Mouse (Mus musculus) hematopoietic stem cell, adult 5-6 weeks (primary cell): ENCODE results near the gene Txn2. TPM values are rescaled to one million over a fixed set of nuclear protein-coding genes. Genes with fewer than 3 reads are reported as not detected.
A peak's percentile ranks its signal among the peaks of the same experiment; 100 is the strongest.

ENCODE experiments used
- ATAC-seq, 2 experiments: fragments of 125-278 bp in 1 of 2; replicated peaks in 1 of 2; 2 replicates each; pipeline ENCODE4 v1.8.0; 2016 to 2017; ENCODE audit warnings: inconsistent platforms in 2 of 2, mild to moderate bottlenecking in 2 of 2, moderate number of reproducible peaks in 2 of 2, low read depth in 1 of 2, moderate TSS enrichment in 1 of 2; ENCODE audit not compliant: low FRiP score in 2 of 2, poor library complexity in 2 of 2, severe bottlenecking in 2 of 2, insufficient read depth in 1 of 2, low TSS enrichment in 1 of 2
- total RNA-seq: library from RNA; stranded (forward); fragments of 172-1452, 232-1000 nt; gene quantifications from 2 replicates; pipeline ENCODE4 v1.2.3, GENCODE M21; 2017

Txn2 gene
- total RNA-seq, 1 experiment from 2014 or later = 54.5 TPM

DNA sequence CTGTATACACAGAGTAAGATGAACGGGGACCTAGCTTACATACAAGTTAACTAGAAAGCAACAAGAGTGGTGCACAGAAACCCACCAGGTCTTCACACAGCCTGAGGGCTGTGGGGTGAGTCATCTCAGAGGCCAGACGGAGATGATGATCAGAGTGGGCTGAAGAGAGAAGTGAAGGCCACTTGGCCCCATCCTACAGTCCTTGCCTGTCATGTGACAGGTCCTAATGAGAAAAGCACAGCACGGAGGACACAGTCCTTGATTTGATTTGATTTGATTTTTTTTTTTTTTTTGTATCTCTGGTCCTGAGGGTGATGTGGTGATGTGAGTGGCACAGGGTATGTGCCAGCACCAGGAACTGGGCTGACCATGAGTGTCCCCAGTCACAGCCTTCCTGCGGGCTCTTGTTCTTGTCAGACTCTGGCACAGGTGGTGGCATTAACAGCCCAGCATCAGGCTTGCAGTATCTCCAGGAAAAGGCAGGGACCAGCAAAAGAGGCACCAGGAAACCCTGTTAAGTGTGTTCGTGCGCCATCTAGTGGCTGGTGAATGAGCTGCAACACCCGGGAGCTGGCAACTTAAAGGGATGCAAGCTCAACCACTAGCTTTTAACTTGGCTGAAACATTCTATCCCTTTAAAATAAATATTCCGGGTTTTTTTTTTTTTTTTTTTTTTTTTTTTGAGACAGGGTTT is 11.8 kb downstream of the Txn2 start:
- ATAC-seq = peak; percentile 61 to 73; a peak in 2 of 4 replicates

DNA sequence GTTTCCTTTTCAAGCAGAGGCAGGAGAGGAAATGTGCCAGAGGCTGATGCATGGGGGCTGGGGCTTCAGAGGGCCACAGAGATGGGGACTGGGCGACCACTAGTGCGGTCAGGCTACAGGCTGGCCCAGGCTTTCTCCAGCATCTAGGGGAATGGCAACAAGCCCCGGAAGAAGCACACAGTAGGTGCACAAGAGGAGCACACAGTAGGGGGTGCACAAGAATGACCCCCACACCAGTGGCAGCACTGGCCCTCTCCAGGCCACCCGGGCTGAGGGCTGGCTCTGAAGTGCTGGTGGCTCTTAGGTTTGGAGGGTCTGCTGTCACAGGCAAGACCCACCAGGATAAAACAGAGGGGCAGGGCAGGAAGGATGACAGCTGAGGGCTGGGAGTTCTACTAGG is 13.5 kb downstream of the Txn2 start:
- no peak for ATAC-seq

DNA sequence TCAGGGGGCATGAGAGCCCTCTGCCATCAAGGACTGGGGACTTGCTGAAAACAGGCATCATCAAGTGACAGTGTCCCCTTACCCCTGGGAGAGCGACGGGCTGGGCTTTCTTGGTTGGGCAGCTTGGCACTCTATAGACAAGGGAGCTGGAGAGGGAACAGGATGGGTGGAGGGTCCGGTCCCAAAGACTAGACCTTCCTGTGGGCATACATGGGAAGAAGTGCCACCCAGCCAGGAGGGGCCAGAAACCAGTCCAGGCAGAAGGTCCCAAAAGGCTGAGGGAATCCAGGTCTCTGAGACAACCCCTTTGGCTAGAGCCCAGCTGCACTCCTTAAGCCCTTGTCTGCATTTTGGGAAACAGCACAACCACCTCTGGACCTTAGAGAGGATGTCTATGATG is 14.3 kb downstream of the Txn2 start:
- ATAC-seq = no peak

DNA sequence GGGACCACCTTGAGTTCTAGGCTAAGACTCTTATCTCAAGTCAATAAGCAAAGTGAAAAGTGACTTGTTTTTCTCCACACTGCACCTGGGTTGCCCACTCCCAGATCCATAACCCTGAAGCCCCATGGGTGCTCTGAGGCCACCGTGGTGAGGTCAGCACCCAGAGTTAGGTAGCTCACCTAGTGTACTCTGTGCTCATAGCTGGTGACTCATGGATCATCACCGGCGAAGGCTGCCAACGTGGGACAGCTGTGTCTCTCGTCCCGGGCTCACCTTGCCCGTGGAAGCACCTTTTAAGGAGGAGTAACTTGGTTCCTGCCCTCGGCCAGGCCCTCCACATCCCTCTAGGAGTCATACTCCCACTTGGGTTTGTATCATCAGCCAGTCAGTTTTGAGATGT is 15.8 kb downstream of the Txn2 start:
- no peak for ATAC-seq

DNA sequence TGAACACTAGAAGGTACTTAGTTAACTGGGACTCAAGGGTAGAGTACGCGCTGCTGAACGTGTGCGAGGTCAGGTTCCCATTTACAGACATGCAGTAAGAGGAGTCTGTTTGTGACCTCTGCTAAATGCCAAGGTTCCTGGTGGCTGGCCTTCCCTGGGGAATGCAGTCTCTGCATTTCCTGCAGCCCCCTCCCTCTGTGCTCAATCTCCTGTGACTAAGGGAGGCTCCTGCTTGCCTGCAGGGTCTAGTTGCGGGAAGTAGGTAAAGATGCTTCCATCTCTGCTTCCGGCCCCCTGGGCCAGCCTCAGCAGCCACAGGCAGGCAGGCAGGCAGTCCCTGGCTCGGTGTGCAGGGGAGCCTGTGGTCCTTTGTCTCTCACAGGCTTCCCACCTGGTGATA is 16.2 kb downstream of the Txn2 start:
- no peak for ATAC-seq

DNA sequence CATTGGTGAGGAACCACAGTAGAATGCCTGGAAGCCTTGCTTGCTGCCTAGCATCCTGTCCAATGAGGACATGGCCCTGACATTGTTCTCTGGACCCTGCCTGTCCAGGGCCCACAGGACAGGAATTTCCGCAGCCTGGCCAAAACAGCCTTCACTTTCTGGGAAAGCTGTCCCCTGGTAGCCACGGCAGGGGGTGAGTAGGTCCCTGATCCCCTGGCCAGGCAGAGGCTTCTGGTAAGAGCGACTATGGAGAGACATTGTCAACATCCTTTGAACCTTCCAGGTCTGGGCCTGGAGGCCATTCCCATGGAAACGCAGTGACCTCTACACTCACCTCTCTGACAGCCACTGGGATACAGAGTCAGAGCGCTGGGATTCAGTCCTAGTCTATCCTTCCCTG is 16.8 kb downstream of the Txn2 start:
- no peak for ATAC-seq

DNA sequence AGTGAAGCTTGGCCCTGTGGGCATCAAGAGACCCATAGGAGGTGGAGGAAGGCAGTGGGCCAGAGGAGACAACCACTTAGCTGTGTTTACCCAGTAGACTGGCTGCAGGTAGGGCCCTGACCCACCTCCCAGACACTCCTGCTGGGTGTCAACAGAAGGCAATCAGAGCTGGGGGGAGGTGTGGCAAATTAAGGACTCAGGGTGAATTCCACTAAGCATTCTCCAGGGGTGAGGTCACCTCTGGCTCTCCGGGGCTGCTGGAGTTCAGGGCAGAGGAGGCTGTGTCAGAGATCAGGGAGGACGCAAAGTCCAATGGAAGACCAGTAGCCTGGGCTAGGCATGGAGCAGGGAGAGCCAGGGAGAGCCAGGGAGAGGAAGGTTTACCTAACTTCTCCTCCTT is 17.7 kb downstream of the Txn2 start:
- ATAC-seq = no peak

DNA sequence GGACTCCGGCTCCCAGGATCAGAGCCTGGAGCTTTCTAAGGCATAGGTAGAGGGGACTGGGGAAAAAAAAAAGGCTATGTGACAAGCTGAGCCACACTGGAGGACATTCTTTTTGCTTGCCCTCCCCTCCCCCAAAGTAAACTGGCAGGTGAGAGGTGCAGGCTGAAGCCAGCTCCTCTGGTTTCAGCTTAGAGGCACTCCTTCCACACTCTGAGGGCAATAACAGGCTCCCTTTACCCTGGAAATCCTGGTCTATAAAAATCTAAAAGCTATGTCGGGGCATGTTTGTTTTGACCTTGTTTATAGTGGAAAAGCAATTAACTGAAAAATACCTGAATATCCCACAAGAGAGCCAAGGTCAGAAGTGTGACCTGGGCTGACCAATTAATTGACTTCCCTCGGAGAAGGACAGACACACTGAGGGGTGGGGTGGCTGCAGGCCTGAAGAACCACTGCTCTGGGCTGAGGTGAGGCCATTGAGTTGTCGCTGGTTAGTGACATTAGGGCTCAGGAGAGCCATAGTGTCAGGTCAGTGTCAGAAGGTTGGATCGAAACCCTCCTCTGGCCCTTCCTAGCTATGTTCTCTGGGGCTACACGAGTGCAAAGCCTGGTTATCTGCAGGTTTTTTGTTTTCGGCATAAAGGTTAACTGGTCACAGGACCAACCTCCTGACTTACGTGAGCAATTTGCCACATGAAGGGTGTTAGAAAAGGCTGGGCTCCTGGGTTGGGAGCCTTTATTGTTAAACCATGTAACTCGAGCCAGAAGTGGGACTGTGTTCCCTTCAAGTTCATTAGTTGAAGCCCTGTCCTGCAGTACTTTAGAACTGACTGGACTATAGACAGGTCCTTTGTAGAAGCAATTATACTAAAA is 20.9 kb downstream of the Txn2 start:
- no peak for ATAC-seq

DNA sequence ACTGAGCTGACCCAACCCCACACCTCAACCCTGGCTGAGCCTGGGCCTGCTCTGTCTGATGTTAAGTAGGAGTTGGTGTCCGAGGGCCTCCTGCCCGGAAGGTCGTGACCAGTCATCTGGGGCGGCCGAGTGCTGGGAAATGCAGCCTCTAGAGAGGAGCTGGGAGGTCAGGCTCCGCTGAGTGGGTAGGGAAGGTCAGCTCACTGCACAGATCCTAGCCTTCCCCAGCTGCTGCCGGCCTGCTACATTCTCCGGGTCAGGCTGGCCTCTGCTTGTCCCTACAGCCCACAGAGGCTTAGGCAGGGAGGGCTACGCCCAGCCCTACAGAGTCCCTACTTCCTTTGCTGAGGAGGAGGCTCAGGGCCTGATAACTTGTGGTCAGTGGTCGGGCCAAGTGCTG is 22.3 kb downstream of the Txn2 start:
- ATAC-seq = no peak

DNA sequence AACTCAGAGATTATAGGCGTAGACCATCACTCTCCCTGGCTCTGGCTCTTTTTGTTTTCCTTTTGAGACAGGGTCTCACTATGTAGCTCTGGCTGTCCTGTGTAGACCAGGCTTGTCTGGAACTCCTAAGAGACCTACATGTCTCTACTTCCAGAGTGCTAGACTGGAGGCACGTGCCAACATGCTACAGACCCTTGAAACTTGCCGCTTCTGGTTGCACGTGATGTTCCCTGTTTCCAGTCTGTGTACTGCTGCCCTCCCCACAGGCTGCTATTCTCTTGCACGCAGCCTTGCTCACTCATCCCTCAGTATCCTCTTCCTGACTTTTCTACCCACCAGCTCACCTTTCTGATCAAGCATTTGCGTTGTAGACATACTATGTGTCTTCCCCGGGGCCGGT is 22.7 kb downstream of the Txn2 start:
- no peak for ATAC-seq

DNA sequence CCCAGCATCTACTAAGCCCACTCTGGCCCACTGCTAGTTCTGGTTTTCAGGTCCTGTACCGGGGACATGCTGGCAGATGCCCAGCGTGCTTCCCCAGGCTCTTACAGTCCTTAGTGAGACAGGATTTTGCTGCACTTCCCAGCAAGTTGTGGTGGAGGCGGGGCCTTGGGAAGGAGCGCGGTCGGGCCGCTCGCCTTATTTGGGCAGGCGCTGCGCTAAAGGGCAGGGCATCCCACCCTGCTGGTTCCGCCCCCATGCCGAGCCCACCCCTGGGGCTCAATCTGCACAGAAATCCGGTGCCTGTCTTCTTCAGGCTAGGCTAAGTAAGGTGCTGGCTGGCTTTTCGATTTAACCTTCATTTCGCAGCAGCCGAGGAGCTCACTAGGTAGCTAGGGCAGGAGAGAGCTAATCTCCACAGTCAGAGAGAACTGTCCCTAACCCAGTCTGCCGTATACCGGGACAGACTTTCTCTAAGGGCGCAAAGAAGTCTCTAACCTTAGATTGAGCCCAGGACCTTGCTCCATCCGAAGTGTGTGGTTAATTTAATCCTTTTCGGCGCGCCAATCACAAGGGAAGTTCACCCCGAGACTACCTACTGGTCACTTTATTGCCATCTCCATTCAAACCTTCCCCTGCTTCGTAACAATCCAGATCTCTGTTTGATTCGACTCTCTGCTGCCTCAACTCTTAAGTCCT is 23.4 kb downstream of the Txn2 start:
- peak; percentile 77 to 81 for ATAC-seq

DNA sequence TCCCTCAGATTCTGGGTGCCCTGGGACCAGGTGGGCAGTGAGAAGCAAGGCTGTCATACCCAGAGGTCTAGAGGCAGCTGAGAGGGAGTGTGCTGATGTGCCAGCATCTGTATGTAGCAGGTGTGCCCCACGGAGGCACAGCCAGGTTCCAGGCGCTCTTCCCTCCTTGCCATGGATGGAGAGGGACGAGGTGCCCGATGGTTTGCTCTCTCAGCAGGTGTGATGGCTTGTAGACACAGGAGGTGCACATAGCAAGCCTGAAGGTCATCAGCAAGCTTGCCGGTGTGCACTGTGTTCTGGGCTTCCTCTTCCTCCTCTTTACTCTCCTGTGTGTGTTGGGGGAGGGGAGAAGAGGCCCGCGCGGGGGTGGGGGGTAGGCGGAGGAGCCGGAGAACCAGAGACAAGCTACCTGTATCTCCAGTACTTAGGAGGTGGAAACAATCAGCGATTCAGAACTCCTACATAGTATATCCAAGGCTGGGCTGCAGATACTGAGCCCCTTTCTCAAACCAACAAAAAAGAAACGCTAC is 24.4 kb downstream of the Txn2 start:
- no peak; a peak in 1 of 4 replicates for ATAC-seq

DNA sequence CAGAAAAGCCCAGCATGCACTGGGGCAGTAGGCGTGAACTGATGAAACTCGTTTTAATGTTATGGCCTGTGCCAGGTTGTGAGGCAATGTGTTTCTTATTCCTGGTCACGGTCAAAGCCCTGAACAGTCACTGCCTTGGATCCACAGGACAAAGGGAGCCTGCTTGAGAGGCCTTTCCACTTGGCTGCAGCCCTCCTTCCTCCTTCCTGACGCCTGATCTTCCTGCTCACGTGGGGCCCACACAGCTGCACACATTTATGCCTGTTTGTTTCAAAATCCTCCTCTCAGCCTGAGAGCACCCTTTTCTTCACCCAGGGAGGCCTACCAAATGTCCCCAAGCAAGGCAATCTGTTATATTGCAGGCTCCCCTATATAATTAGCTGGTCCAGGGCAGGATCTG is 25.6 kb downstream of the Txn2 start:
- no peak for ATAC-seq

DNA sequence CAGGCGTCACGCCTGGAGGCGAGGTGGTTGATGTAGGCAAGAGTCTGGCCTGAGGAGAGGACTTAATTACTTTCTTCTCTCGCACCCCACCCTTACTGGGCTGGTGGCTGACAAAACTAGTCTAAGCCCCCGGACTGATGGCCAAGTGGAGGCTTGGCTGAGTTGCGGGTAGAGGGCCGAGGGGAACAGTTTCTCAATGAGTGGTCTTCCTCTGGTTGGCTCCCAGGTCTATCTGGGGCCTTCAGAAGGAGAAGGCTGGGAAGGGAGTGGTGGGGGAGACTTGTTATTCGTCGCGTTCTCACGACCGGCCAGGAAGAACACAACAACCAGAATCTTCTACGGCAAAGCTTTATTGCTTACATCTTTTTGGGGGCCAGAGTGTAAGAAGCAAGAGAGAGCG is 33.9 kb downstream of the Txn2 start:
- ATAC-seq = no peak

DNA sequence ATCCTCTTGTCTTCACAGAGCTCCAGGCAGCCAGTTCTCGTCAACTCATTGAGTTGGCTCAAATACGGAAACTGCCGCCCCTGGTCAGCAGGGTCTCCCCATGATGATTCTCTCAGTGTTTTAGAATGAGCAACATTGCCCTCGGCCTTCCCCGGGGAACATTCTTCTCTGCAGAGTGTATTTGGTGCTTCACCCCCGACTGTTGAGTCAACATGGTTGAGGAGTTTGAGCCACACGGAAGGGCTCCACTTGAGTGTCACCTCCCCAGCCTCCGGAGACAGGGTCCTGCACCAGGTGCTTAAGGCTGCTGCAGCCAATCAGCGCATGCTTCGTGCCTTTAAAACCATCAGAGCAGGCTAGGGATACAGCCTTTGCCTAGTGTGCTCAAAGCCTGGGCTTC is 35.5 kb downstream of the Txn2 start:
- no peak for ATAC-seq

DNA sequence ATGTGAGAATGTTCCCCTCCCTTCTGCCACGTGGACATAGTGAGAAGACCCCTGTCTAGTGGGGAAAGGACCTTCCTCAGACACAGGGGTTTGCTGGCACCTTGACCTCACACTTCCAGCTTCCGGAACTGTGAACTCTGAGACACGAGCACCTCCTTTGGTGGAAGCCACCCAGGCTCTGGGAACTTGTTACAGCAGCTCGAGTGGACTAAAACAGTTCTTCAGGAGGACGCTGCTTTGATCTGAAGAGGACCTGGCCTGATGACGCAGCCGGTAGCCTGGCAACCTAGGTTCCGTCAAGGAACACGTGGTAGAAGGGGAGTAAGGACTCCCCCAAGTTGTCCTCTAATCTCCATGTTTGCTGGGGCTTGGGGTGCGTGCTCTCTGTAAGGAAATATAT is 36.4 kb downstream of the Txn2 start:
- no peak for ATAC-seq

DNA sequence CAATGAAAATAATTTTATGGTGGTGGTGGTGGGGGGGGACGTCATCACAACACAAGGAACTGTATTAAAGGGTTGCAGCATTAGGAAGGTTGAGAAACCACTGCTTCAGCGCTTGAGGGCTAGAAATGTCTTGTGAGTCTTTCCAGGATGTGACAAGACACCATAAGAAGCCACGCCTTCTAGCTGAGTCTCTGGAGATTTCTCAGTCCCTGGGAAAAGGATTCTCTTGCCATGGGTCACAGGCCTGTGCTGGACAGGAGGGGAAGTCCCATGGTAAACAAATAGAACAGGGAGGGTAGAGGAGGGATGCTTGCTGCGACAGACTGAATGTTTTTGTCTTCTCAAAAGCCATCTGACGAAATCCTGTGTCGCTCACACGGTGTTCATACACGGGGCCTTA is 37.0 kb downstream of the Txn2 start:
- ATAC-seq = peak in 1 of 2 experiments; percentile 61; a peak in 1 of 4 replicates
